Mouse (Mus musculus) hematopoietic stem cell, adult 5-6 weeks (primary cell): Measurements from ENCODE around the gene En1. TPM values are rescaled to one million over a fixed set of nuclear protein-coding genes. Genes with fewer than 3 reads are reported as not detected.

Source experiments
- ATAC-seq, 2 experiments: fragments of 125-278 bp in 1 of 2; replicated peaks in 1 of 2; 2 replicates each; pipeline ENCODE4 v1.8.0; 2016 to 2017; ENCODE audit warnings: inconsistent platforms in 2 of 2, mild to moderate bottlenecking in 2 of 2, moderate number of reproducible peaks in 2 of 2, low read depth in 1 of 2, moderate TSS enrichment in 1 of 2; ENCODE audit not compliant: low FRiP score in 2 of 2, poor library complexity in 2 of 2, severe bottlenecking in 2 of 2, insufficient read depth in 1 of 2, low TSS enrichment in 1 of 2
- total RNA-seq: library from RNA; stranded (forward); fragments of 172-1452, 232-1000 nt; gene quantifications from 2 replicates; pipeline ENCODE4 v1.2.3, GENCODE M21; 2017

The En1 gene
- total RNA-seq, 1 experiment from 2014 or later, result not detected

DNA sequence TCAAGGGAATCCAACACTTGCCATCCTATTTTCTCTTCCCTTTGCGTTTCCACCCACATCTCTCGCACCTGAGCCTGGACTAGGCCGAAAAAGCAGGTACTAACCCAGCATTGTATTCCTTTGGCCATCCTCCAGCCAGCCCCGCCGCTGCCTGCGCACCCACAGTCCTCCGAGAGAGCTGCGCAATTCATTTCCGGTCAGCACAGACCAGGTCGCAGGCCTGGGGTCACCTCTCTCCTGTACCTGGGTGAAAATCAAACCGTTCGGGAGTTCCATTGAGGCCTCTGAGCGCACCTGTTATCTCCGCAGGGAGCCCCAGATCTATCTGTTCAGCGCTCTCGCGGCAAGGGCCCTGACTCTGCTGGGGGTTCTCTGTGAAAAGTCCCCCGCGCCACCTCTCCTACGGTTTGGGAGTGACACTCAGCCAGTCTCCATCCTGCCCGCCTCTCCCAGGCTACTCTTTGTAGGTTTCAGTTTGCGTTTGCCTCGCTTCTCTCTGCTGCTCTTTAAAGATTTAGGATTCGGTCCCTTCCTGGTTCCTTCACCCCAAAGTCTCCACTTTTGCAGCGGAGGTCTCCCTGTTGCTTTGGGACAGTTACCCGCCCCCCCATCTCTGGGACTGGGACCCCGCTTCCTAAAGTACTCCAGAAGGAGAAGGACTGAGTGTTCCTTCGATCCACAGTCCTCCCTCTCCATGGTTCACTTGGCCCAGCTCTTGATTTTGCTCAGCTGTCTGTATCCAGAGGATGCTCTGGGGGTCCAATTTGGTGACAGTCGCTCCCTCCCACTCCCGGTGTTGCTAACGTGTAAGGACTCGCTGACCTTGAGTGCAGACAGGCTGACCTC, 11.5 kb downstream of the En1 start:
- ATAC-seq, result no peak

DNA sequence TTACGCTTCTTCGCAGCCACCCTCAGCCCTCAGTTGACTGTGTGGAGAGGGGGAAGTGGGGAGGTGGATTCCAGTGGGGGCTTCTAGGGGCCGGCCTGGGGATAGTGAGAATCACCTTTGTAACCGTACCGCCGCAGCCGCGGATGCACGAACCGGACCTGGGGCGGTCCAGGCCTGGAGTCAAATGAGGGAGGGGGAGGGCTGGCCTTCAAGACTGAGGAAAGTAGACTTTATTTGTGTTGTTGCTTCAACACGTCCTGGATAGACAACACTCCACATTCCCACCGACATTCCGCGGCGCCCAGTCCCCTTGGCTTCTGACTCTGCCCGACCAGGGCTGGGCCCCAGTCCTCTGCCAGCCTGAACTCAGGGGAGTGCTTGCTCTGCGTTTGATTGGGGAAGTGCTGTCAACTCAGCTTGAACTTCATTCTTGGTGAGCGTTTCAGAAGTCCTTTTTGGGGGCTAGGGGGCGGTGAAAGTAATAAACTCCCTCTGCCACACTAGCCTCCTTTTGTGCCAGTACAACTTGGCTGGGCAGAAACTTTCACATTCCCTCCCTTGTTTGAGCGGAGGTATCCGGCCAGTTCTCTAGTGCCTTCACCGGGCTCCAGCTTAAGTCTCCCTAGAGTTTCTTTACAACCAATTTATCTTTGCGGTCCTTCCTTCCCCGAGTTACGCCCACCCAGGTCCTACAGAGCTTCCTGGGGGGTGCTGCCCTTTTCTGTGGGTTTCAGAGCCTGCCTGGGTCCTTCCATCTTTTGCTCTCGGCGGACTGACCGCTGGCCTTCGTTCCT, 12.3 kb downstream of the En1 start:
- ATAC-seq, result peak in 1 of 2 experiments; percentile 47; a peak in 3 of 4 replicates

DNA sequence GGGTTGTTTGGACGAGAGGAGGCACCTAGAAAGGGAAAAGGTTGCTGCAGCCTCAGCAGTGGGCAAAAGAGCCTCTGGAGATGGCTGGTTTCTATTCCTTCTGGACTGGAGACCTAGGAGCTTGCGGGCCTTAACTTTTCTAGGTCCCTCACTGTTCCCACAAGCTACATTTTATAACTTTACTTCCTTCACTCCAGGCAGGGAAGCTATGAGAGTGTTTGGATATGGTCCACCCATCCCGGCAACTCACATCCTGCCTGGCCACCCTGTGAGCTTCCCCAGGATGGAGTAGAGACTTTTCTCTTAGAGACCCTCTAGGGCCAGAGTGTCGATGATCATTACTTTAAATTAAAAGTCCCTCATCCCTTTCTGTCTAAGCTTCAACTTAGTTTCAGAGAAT, 13.3 kb downstream of the En1 start:
- no peak for ATAC-seq

DNA sequence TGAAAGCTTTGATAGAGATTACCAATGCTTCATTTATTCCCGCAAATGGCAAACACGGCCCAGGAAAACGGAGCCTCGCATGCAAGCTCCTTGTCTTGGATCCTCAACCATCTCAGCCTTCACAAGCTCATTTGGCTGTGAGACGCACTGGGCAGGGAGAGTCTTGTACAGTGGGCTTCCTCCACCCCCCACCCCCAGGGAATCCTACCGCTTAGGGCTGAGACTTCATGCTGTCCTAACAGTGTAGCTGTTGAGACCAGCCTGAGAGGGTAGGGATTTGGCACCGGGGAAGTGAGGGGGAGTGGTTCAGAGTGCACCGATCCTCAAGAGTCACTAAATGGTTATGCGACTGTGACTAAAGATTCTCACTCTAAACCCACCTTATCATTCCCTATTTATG, 13.7 kb downstream of the En1 start:
- ATAC-seq, result no peak

DNA sequence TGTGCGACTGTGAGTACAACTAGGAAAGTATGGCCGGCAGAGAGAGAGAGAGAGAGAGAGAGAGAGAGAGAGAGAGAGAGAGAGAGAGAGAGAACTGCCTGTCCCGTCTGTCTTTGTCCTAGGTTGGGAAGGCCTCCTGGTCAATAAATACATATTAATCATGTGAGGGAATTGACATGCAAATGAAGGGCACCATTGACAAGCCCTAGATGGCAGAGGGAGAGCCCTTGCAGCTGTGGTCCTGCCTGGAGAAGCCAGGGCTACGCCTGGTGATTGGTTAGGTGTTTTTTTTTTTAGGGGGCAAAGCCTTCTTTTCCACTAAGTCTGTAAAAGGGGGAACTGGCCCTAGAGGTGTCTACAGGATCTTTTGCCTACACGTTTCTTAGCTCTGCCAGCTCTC, 19.2 kb downstream of the En1 start:
- no peak for ATAC-seq

DNA sequence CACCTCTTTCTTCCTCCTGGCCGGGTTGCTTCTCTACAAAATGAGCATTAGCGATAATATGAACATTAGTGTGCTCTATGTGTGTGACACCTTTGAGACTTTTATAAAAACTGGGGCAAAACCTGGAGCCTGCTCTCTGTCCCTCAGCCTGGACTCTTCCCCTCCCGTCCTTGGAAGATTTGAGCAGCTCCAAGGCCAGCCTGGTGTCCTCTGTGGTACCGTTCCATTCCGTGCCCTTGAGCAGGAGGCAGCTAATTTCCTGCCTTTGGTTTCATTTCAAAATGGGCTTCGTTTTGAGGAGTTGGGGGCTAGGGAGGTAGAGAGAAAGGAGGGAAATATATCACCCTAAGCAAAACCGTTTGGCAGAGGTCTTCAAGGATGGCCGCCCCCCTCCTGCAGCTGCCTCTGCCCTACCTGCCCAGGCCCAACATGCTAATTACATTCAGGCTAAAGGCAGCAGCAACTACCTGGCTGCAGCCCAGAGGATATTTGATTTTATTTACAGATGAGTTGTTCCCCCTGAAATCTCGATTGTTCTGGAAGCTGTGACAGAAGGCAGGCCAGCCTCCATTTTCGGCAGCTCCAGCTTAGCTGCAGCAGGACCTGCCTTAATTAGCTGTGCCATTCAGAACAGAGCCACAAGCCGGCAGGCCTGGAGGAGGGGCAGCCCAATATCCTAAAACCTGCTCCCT, 24.9 kb downstream of the En1 start:
- ATAC-seq, result no peak

DNA sequence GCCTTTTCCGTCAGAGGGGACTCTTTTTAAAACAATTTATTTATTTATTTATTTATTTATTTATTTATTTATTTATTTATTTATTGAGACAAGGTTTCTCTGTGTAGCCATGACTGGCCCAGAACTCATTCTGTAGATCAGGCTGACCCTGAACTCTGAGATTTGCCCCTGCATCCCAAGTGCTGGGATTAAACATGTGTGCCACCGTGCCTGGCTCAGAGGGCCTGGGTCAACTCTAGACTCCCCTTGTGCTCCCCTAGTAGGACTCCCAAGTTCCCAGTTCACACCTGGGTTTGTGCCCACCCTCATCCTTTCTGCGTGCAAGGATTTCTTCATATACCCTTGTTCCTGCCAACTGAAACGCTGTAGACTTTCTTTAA, 25.4 kb downstream of the En1 start:
- ATAC-seq, result no peak

DNA sequence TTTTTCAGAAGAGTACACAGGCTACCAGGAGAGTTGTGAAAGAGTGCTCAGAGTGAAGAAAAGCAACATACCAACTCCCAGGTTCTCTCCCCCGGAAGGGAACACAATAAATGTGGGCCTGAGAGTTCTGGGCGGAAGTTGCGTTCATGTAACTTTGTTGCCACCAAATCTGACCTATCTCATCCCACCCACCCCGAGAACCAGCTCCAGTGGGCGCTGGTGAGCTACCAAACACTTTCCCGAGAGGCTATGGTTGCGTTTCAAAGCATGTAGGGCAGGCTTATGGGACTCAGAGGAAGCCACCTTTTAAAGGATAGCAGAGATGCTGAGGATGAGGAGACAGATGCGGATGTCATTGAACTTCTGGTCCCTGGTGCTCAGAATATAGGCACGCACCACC, 26.6 kb downstream of the En1 start:
- ATAC-seq, result no peak

DNA sequence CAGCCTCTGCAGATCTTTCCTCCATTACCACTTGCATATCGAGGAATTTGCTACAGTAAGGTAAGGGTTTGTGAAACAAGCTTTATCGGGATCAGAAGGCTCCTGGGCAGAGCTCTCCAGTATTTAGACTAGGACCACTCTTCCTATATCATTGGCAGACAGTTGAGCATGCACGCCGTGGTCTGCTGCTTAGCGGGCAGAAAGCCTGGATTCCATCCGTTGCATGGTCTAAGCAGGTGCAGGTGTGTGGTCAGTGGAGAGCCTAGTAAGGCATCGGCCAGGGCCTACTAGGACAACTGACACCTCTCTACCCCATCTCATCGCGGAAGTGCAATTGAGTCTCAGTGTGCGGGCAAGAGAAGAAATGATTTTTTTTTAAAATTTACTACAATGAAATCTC, 41.2 kb downstream of the En1 start:
- ATAC-seq, result no peak

DNA sequence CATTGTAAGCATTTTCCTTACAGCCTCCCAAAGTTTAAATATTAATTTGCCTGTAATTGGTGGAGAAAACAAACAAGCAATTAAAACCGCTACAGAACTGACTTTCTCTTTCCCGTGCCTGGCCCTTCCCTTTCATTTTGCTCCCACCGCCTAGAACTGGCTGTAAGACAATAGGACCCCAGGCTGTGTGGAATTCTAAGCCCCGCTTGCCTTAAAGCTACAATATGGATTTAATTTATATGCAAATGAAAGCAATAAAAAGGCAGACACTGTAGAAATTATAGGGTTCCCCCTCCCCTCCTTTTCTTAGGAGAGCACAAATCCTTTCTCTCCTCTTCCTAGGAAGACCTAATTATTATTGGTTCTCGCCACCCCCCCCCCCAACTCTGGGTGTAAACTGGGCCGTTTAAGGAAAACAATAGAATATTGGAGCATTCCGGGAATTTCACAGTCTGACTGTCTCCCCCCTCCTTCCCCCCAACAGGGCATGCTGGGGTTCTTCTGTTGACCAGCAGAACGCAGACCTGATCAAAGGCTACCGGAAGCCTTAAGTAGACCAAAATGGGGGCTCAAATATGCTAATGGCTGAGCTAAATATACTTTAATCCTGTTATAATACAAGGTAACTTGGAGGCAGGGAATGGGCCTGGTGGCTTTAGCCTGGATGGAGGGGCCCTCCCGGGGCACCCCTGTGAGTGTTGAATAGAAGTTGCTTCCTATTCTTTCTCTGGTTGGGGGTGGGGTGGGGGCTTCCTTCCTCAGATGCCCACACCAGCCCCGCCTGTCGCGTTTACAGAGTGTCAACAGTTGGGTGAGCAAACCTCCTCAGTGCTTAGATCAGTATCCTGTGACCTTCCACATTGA, 41.9 kb downstream of the En1 start:
- no peak for ATAC-seq

DNA sequence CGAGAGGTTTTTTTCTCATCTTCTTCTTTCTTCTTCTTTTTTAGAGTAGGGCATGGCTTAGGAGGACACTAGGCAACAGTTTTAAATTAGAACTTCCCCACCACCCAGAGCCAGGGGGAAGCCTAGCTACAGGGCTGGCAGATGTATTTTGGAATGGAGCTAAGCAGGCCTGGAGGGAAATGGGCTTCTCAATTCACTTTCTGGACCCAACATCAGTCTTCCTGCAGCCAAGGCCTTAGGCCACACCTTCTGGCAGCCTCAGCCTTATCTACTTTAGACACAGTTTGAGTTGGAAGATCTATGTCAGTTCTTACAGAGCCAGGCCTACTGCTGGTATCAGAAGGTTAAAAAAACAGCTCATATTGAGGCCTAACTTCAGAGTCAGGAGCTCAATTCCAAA, 42.5 kb downstream of the En1 start:
- no peak for ATAC-seq

DNA sequence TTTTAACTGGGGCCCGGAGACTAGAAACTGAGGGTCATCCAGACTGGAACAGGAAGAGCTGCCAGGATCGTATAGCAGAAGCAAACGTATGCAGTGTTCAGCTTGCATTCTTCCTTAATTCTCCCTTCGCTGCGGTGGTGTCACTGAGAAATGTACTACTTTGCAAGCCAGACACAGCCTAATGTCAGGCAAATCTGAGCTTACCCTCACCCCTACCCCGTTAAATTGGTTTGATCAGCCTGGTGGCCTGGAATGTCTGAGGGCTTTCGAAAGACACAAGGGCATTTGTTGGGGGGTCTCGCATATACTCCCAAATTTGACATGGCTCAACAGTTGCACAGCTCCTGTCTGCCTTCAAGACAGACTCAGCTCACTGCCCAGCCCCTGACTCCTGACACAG, 47.9 kb downstream of the En1 start:
- ATAC-seq, result no peak

DNA sequence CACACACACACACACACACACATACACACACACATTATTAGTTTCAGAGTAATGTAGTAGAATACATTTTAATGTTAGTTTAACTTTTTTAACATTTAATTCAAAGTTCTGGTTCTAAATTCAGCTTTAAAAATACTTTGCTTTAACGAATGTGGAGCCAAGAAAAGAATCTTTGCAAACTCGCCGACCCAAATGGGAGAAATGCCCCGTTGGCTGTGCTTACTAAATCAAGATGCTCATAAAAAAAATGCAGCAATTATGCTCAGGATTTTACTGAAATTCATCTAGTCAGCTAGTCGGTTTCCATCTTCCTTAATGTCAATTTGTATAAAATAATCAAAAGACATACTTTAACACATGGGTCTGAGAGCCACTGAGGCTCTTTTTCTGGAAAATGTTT, 49.8 kb downstream of the En1 start:
- no peak for ATAC-seq

DNA sequence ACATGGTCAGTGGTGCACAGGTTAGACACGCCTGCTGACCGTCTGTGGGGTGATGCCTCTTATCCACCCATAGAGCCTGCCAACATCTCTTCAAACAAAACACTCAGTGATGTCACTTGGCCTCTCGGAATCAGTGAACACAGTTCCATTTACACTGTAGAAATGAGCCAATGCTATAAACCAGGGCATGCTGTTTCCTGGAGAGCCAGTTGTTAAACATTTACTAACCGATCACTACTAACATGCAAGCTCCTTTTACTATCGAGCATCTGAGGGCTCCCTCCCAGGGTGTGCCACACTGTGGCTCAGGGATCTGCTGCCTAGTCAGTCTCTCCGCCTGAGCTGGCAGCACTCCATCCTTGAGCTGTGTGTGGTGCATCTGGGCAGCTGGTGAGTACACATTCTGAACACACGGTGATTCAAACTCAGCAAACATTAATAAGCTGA, 52.8 kb downstream of the En1 start:
- ATAC-seq, result no peak
